Mouse (Mus musculus): ENCODE measurements at regions not wholly inside any gene's neighbourhood (a gene's known extent, or its start where the extent isn't known, plus 50 kb on each side); places are given as distances from the start of the nearest gene placed in this dataset.

- no peak for DNase-seq (ENCODE audit: low spot score)
These were observed 113.3 kb downstream of the Qpct start for GRCm38 (mm10) chr17:79164874-79165553.

GRCm38 (mm10) chr17:79163983-79164382 lies 112.3 kb downstream of the Qpct start:
- DNase-seq (ENCODE audit: low spot score), result no peak

GRCm38 (mm10) chr17:79154138-79154537 lies 102.4 kb downstream of the Qpct start:
- DNase-seq (ENCODE audit: low spot score), result no peak

GRCm38 (mm10) chr17:79152823-79153222 lies 101.1 kb downstream of the Qpct start:
- no peak for DNase-seq (ENCODE audit: low spot score)

GRCm38 (mm10) chr17:79147883-79148282 lies 96.2 kb downstream of the Qpct start:
- DNase-seq (ENCODE audit: low spot score), result no peak

GRCm38 (mm10) chr17:79144913-79145625 lies 93.4 kb downstream of the Qpct start:
- DNase-seq (ENCODE audit: low spot score), result no peak

- no peak for DNase-seq (ENCODE audit: low spot score)
These were observed 91.3 kb downstream of the Qpct start for GRCm38 (mm10) chr17:79143031-79143430.
